Mouse (Mus musculus): ENCODE results near the gene Lrsam1.
"Not testable (repeated sequence)": the region's sequence is repeated elsewhere in the genome, so short reads cannot be mapped to it uniquely, and the experiment has no call there.

Gene Lrsam1

DNA sequence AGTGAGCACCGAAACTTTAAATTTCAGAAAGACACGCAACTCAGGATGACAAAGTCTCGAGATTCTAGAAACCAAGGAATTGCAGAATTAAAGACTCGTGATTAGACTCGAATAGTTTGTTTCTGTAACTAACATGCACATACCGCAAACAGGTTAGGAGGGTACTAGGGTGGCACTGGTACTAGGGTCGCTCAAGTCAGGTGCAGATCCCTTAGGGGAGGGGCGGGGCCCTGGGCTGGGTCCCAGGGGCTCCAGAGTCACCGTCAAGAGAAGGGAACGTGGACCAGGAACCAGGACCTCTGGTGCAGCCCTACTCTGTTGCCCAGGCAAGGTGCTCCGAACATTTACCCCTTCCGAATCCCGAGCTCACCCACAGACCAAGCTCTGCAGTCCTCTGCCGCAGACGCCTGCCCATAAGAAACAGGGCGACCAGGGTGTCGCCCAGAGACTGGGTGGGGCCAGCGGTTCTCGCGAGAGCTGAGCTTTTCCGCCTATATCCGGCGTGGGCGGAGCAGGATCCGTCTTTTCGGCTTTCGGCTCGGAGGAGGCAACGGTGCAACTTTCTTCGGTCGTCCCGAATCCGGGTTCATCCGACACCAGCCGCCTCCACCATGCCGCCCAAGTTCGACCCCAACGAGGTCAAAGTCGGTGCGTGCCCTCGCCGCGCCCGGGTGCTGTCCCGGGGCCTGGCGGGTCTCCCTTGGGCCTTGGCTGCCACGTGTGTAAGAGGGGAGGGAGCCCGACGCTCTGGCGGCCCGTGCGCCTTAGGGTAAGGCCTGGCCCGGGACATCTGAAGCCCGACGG, at the start of gene Lrsam1, which contains the start of gene Rpl12:
Gene Lrsam1 (minus strand): TSS at position 423 of the 804 bp plus-strand sequence.
Gene Rpl12 (plus strand): TSS at position 368 of the 804 bp plus-strand sequence.
- DNase-seq = peak; percentile 95

DNA sequence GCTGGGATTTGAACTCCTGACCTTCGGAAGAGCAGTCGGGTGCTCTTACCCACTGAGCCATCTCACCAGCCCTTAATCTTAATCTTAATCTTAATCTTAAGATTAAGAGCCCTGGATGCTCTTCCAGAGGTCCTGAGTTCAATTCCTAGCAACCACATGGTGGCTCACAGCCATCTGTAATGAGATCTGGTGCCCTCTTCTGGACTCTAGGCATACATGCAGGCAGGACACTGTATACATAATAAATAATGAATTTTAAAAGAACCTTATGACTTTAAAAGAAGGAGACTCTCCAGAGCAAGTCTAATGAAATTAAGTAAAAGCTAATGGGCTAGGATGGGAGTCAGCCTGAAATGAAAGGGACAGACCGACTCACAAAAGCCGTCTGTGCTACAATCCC, 47.6 kb upstream of the Lrsam1 start:
- not testable (repeated sequence) for DNase-seq

DNA sequence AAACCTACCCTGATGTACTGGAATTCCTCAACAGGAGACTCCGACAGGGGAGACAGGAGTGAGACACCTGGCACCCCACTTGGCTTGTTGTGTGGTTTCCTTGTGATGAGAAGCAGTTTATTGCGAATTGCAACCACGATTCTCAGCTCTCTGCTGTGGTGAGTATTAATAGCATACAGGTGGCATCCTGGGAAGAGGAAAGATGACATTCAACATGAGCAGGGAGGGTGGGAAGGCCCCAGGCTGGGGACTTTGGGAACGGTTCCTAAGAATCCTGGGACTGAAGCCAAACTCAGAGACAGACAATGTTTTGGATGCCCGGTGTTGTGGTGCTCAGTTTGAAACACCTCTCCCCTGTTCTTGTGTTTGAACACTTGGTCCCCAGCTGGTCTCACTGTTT, 43.6 kb upstream of the Lrsam1 start:
- peak; percentile 41 for DNase-seq

DNA sequence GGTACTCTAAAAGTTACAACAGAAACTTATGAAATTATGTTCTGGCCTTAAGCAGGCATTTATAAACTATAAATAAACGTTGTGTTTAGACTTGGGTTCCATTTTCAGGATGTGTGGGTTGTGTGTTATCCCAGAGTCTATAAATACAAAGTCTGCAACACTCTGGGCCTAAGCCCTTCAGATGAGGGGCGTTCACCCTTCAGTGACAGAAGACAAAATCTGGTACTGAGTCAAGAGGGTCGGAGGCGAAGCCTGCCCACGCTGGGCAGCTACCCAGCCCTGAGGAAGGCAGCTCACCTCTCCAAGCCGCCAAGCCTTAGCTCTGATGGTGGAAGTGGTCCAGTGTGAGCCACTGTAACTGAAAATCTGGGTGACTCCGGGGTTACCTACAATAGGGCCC, 40.7 kb upstream of the Lrsam1 start:
- no peak for DNase-seq

DNA sequence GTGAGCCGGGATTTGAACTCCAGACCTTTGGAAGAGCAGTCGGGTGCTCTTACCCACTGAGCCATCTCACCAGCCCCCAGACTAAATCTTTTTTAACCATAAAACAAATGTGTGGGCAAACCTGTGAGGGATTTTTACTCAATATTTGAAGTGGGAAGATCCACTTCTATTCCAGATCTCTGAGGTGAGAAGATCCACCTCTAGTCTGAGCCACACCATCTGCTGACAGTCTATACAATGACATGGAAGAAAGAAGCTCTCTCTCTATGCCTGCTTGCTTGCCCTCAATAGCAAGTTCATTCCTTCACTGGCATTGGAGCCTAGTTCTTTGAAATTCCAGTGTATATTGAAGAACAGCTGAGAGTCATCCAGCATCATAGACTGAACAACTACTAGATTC, 38.3 kb upstream of the Lrsam1 start:
- DNase-seq = no peak

DNA sequence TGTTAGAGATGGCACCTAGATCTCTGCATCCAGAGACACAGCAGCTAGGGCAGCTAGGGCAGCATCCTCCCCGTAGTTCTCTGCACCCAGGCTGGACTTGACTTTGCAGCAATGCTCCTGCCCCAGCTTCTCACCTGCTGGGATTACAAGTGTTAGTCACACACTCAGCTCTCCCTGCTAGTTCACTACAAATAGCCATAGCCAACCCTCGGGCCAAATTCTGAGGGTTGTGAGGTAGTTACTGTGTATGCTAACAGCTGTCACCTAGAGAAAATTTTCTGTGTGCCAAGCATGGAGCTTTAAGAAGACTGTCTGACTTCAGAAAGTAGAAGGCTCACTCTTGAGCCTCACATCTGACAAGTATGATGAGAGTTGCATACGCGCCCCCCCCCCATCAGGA, 36.4 kb upstream of the Lrsam1 start:
- DNase-seq = no peak

DNA sequence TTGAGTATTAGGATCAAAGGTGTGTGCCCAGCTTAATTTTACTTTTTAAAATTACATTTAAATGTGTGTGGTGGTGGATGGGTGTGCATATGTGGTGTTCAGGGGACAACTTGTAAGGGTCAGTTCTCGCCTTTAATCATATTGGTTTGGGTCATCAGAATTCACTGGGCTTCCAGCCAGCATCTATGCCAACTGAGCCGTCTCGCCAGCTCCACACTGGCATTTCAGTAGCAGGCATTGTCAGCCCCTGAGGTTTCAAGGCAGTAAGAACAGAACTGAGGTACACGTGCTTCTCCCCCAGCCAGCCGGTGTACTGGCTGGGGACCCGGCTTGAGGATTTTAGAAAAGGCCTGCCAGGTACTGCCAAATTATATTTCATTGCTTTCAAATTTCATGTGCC, 35.7 kb upstream of the Lrsam1 start:
- DNase-seq = no peak

DNA sequence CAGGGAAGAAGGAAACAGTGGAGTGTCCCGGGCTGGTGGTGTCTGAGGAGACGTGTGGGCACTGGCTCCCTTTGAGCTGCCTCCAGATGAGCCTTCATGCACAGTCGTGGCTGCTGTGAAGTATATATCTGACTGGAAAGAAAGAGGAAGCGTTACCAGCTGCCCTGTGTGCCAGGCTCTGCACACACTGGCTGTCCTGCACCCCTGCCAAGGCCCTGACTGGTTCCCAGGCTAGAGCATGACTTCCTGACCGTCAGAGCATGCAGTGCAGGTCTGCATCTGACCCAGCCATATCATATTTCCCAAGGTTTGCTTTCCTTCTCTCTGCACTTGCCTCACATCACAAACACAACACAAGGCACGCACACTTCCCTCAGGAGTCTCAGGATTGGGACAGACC, 30.7 kb upstream of the Lrsam1 start:
- DNase-seq = no peak

DNA sequence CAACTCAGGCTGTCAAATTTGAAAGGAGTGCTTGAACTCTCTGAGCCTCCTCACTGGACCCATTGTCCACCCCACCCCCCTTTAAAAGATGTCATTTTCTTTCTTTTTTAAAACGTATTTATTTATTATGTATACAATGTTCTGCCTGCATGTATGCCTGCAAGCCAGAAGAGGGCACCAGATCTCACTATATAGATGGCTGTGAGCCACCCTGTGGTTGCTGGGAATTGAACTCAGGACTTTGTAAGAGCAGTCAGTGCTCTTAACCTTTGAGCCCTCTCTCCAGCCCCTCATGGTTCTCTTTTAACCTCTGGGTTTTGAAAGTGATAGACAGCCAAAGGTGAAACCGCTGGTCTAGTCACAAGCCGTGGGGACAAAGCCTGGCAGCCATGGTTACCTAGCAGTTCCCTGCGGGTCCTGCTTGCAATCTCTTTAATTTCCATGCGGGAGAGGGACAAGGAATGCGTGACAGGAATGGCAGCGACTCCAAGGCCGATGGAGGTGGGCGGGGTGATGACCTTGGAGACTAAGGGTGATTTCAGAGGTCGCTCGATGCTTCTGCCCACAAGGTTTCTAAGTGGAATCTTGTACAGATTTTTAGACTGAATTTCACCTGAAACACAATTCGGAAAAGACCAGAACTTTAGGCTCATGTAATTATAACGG, 28.9 kb upstream of the Lrsam1 start:
- DNase-seq = no peak

DNA sequence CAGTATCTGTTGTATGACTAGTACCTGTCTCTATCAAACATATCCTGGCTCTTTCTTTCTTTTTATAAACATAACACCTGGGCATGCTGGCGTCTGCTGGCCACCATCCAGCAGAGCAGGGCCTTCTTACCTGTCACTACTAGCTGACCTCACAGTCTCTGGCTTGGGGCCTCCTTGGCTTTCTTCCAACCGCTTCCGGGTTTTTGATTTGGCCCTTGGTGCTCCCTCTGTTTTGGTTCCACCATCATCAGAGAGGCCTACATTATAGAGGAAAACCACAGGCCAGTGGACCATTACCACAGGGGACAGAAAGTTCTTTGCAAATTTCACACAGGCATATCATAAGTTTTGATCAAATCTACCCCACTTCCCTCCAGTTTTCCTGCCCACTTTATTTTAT, 28.0 kb upstream of the Lrsam1 start:
- no peak for DNase-seq

DNA sequence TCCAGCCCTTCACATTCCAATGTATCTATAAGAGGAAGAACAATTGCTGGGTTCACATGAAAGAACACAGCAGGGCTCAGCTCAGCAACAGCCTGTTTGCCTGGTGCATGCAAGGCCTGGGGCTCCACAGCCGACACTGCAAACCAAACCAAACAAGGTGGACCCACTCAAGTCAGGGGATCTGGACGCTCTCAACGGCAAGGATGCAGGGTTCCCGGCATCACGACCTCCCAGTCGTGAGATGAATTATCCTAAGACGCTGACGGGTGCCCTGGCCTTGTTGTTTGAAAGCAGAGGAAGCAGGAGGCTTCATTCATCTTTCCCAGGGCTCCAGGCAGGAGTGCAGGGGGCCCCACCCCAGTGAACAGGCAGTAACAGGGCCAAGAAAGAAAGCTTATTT, 24.4 kb upstream of the Lrsam1 start:
- DNase-seq = no peak

DNA sequence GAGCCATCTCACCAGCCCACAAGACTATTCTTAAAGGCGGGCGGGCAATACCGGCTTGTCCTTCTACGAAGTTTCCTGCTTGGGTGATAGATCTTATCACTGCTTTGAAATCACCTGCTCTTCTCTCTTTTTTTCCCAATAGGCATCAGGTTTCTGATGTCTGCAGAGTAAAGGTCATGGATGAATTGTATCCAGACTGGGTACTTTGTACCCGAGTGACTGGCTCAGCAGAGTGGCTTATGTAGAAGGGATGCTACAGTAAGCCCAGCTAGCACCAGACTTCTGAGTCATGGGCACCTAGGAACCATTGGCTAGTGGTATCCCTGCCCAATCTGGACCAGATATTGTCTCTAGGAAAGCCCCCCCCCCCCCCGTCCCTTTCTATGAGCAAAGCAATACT, 22.2 kb upstream of the Lrsam1 start:
- DNase-seq = no peak

DNA sequence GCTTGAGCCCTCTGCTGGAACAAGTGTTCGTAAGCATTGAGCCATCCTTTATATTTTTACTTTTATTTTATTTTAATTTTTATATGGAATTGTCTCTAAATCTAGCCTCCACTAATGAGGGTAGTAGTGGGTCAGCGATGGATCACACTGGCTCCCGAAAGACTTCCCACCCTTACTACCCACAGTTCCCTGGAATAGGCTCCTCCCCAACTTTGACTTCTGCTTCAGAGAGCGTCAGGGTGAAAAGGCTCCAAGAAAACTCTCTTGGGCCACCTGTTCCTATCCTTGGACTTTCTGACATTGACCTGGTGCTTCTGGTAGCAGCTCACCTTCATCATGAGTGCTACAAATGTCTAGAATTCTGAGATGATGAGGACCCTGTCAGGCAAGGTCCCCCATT, 21.3 kb upstream of the Lrsam1 start:
- DNase-seq = no peak

DNA sequence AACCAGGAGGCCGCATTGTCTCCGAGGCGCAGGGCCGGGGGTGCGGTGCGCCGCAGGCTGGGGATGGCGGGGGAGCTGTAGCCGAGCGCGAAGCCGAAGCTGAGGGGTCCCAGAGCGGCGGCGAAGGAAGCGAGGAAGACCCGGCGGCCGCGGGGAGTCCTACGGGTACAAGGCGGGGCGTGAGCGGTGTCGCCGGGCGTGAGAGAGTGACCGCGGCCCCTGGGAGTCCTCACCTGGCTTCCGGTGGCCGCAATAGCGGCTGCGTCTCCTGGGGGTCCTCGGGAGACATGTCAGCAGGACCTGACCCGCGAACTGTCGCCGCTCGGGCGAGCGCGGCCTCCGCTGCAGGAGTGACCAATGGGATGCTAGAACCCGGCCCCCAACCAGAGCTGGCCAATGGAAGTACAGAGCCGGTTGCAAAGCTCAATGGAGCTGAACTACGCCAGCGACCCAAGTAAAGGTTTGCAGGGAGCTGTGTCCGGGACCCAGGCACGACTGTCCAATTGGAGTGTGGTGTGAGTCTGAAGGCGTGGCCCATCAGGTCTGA, 20.4 kb upstream of the Lrsam1 start, which contains the start of gene Slc2a8:
Gene Slc2a8 (minus strand): TSS at position 359 of the 547 bp plus-strand sequence.
- peak; percentile 96 for DNase-seq

DNA sequence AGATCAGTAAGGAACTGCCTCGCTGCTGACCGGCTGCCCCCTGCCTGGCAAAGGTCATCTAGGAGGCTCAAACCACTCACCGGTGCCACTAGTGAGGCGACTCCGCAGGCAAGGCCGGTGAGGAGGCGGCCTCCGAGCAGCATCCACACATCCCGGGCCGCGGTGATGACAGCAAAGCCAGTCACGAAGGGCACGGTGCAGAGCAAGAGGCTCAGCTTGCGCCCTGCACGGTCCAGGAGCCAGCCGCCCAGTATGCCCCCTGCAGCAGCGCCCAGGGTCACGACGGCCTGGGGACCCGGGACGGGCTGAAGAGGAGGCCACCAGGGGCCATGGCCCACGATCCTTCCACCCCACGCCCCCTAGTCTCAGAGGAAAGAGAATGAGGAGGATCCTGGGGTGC, 19.9 kb upstream of the Lrsam1 start:
- no peak for DNase-seq

DNA sequence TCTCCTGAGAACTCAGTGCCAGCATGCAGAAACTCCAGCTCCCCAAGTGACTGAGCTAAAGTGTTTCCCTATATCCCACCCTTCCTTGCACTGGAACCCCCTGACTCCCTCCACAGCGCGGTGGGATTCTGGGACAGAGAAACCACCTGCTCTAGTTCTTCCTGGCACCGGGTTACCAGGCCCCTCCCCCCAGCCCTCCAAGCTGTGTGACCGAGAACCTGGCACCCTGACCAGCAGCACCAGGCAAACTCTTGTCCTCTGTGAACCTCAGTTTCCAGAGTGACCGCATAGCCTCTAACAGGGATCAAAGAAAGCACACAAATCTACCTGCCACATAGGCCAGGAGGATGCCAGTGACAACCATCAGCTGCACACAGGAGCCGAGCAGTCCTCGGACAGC, 18.3 kb upstream of the Lrsam1 start:
- DNase-seq = no peak

DNA sequence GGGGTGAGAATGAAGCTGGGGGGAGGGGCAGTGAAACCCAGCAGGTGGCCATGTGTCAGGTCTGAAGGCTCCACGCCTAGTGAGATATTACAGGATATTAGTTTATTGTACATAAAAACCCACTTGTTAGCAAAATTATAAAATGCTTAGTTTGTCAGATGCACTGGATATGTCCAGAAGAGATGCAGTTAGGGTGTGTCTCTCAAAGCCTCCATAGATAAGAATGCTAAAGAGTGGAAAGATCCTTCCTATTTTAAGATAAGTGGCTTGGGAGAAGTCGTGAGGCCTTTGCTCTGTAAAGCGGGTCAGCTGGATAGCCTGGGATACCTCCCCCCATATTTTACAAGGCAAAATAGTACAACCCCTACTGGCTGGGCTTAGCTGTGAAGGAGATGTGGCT, 17.3 kb upstream of the Lrsam1 start:
- no peak for DNase-seq

DNA sequence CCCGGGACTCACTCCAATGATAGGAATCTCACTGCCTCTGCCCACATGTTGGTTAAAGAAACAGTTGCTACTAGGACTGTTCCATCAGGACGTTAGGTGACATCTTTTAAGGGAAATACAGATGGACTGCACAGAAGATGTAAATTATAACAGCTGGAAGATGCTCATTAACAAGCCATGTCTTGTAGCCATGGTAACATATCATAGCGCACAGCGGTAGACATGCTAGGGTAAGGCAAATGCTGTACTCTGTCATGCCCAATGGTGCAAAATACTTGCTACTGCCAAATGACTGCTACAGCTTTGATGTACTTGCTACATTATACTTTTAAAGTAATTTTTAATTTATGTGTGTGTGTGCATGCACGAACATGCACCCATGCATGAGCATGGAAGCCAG, 15.7 kb upstream of the Lrsam1 start:
- DNase-seq = no peak

DNA sequence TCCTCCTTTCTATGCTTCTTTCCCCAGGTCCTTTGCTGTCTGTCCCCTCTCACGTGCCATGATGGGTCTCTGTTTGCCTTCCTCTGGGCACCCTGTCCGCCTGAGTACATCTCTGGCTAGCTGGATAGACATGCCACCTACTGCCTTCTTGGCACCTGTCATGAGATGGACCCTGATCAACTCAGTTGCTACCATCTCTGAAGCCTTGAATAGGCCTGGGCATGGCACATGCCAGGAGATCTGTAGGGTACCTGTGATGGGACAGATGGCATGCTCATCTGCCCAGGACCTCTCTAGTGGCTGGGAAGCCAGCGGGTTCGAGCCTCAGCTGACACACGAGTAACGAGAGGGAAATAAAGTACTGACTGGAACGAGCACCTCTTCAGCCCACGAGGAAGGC, 12.8 kb upstream of the Lrsam1 start:
- DNase-seq = no peak

DNA sequence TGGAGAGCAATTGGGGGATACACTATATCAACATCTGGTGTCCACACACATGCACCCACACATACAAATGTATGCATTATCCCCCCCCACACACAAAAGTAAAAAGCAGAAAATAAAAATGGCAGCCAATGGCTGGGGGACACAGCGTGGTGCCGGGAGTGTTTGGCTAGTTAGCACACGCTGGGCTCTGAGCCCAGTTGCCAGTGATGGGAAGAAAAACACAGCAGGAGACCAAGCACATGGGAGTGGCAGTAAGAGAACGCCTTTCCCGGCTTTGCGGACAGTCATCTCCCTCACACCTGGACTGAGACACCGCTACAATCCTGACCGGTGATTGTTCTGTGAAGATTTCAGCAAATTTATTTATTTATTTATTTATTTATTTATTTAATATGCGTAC, 9.8 kb upstream of the Lrsam1 start:
- no peak for DNase-seq

DNA sequence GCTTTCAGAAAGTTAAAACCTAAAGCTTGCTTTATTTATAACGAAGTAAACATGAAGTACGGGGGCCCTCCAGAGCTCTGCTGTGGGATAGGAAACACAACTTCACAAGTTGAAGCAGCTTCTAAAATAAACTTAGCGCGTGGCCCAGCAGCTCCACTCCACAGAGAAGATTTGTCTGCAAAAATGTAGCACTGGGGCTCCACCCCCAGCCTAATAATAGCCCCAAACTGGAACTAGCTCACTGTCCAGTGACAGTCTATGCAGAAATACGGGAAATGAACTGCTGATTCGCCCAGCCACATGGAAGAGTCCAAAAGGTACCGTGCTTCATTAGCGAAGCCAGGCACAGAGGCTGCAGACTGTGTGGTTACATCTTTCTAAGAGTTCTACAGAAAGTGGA, 7.9 kb upstream of the Lrsam1 start:
- peak; percentile 75 for DNase-seq

DNA sequence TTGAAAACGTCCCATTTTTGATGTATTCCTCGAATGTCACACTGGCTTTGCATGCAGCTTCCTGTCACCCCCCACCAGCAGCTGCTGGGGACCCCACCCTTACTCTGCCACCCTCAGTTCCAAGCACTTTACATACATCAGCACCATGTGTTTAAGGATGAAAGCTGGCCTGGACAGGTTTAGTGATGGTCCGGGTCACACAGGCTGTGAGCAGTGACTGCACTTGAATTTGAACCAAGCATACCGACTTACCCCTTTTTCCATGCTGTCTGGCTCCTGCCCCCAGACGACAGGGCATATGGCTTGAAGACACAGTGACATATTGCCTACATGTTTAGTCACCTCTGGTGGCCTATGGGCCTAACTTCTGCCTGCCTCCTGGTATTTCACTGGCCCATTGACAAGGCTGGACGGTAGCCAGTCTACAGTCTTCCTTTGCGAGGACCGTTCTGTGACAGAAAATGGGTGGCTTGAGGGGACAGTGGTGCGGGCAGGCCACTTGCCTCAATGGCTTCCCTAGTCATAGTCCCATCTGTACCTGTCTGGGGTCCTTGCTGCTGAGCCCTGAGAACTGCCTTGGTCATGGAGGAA, 6.7 kb upstream of the Lrsam1 start:
- DNase-seq = no peak

DNA sequence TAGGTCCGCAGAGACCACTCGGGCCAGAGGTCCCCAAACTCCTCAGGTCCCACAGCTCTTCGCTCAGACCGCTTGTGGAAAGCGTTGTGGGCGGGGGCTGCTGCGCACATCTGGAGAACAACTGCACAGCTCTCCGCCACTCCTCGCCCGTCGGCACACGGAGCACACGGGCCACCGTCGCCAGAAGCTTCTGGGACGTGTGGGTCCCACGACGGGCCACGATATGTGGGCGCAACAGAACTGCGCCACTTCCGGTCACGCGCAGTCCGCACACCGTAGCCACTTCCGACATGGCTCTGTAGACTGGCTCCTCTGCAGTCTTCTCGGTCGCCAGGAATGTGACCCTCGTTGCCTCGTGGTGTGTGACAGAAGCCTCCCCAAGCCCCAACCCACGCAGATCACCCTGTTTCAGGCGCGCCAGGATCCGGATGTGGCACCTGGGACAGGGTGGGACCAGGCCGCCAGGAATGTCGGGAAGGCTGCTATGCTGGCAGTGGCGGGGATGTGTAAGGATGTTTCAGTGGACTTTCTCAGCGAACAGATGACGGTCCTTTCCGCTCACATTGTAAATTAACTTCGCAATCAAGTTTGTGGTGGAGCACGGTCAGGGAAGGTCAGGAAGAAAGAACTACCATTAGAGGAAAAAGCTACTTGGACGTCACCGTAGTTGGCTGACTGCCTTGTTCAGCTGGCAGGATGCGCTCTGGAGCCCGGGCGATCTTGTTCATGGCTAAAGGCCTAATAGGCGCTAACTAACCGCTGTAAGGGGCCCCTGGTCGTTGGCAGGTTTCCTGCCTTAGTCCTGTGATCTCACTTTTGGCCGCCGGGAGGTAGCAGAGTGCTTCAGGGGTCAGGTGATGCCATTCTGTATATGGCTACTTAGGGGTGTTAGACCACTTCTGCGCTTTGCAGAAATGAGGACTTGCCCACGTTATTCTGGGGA, 5.5 kb upstream of the Lrsam1 start:
- DNase-seq = peak; percentile 91
